8 mouse cellular contexts compared by ENCODE assay signal in genomic region chrX:155624341-155624841, GRCm38 (mm10). TPM values are rescaled to one million over a fixed set of nuclear protein-coding genes. Genes with fewer than 3 reads are reported as not detected.
DNase-seq lines count a peak whose midpoint lies in the region; ATAC-seq lines count a peak whose summit lies in the region.

Gene Gm15155, plus strand, starts transcription at chrX:155624741.

- peaks cover 32% of the 10 kb centered on the region; the same call in 1 of the 2 replicates for H3K27me3 ChIP-seq in heart, embryonic 14.5 days (ENCODE audit: control insufficient read depth, insufficient read depth, low read length)
- peaks cover 23% of the 10 kb centered on the region for H3K27me3 ChIP-seq in neural tube, embryonic 11.5 days (ENCODE audit: control insufficient read depth, insufficient read depth, low read length)

- 11% methylated on average over 19 of the region's 19 CpGs for WGBS in heart, embryonic 14.5 days
- 19% methylated on average over 17 of the region's 19 CpGs for WGBS in neural tube, embryonic 11.5 days

- H3K4me3 ChIP-seq in heart, embryonic 14.5 days (ENCODE audit: control insufficient read depth in 1 of 2, insufficient read depth in 1 of 2, low read depth in 1 of 2, low read length in 2 of 2), result peak within 1 kb of the TSS; percentile 51
- H3K4me3 ChIP-seq in neural tube, embryonic 11.5 days (ENCODE audit: low read depth, low read length), result peak within 1 kb of the TSS; percentile 45

- no peaks in the 10 kb centered on the region for H3K36me3 ChIP-seq in heart, embryonic 14.5 days (ENCODE audit: control insufficient read depth, insufficient read depth, low read length)
- no peaks in the 10 kb centered on the region for H3K36me3 ChIP-seq in neural tube, embryonic 11.5 days (ENCODE audit: control insufficient read depth, insufficient read depth, low read length)

- H3K27ac ChIP-seq in heart, embryonic 14.5 days (replicated peaks in 1 of 2; ENCODE audit: control insufficient read depth in 1 of 2, insufficient read depth in 1 of 2, low read depth in 2 of 2, low read length in 2 of 2), result no peak within 1 kb of the TSS
- no peak within 1 kb of the TSS for H3K27ac ChIP-seq in neural tube, embryonic 11.5 days (ENCODE audit: low read depth, low read length)

- H3K9me3 ChIP-seq in heart, embryonic 14.5 days (ENCODE audit: control insufficient read depth, low read length), result no peaks in the 10 kb centered on the region
- H3K9me3 ChIP-seq in neural tube, embryonic 11.5 days (ENCODE audit: control insufficient read depth, low read length), result no peaks in the 10 kb centered on the region

- peak within 1 kb of the TSS; percentile 87 for H3K4me2 ChIP-seq in heart, embryonic 14.5 days (ENCODE audit: low read length)
- peak within 1 kb of the TSS; percentile 76 for H3K4me2 ChIP-seq in neural tube, embryonic 11.5 days (ENCODE audit: low read depth)

- intact Hi-C loops in left cerebral cortex, postnatal 25 days (cut with DNase I), result loop anchor here (10.0 kb wide), 1 partner anchor 1680 kb away; no protein-coding TSS in a partner anchor

- H3K4me1 ChIP-seq in heart, embryonic 14.5 days (ENCODE audit: control insufficient read depth in 2 of 2, insufficient read depth in 2 of 2, low read length in 2 of 2), result no peaks in the 10 kb centered on the region; a peak in 1 of 4 replicates
- H3K4me1 ChIP-seq in neural tube, embryonic 11.5 days (ENCODE audit: control insufficient read depth, insufficient read depth, low read length), result no peaks in the 10 kb centered on the region

- no peak for ATAC-seq in heart, embryonic 14.5 days (ENCODE audit: insufficient number of reproducible peaks, insufficient read depth, low FRiP score, low read depth)
- peak; percentile 42; the same call in 1 of the 2 replicates for ATAC-seq in neural tube, embryonic 11.5 days (ENCODE audit: insufficient read depth, low FRiP score, low TSS enrichment)

- H3K9ac ChIP-seq in heart, embryonic 14.5 days (ENCODE audit: low read length), result no peak within 1 kb of the TSS
- peak within 1 kb of the TSS; percentile 6; the same call in 1 of the 2 replicates for H3K9ac ChIP-seq in neural tube, embryonic 11.5 days (ENCODE audit: low read length)

- DNase-seq in heart, adult 18-20 months, result no peak
- peak; percentile 63 for DNase-seq in cerebellum, adult 11-12 months
- DNase-seq in frontal cortex, postnatal 10 days (ENCODE audit: low spot score in 2 of 2), result peak; percentile 19 to 39
- peak; percentile 31 to 60 for DNase-seq in left cerebral cortex, postnatal 25 days (ENCODE audit: low spot score in 2 of 2)
- DNase-seq in neural tube, embryonic 11.5 days (ENCODE audit: low spot score), result peak; percentile 17
- DNase-seq in yolk sac, embryonic 10.5 days (ENCODE audit: low spot score), result no peak
- DNase-seq in lung, postnatal 10 days, result no peak

RNA-seq across cellular contexts. Expression of gene Gm15155, which starts in this region (rescaled TPM):
- not detected in 2 replicates for polyA plus RNA-seq in heart, embryonic 14.5 days (2014; fragmentation: Nextera tagmentation; extraction: Ambion mirVana)
- total RNA-seq in heart, adult 18-20 months (2021), result not detected
- total RNA-seq in left cerebral cortex, postnatal 25 days (2021), result 1 to 10 TPM; 1.0 to 1.7 TPM
- not detected in 2 replicates for polyA plus RNA-seq in neural tube, embryonic 11.5 days (2014; fragmentation: Nextera tagmentation; extraction: Ambion mirVana)

Comparison
In these comparisons a context has a peak if more than half of its experiments do, and no peak if none do; other contexts are left out.
1. Peak in DNase-seq, ATAC-seq, H3K4me3 ChIP-seq, H3K9ac ChIP-seq and H3K4me2 ChIP-seq in neural tube, embryonic 11.5 days; RNA of the gene not detected or under 1 TPM.
2. DNase-seq: peak in cerebellum, adult 11-12 months (single experiment), frontal cortex, postnatal 10 days (2 of 2) and left cerebral cortex, postnatal 25 days (2 of 2); none in heart, adult 18-20 months (0 of 2), yolk sac, embryonic 10.5 days (single experiment) and lung, postnatal 10 days (single experiment).